31 mouse cellular contexts compared by ENCODE assay signal in genomic region chr12:3626880-3627279, GRCm38 (mm10). TPM values are rescaled to one million over a fixed set of nuclear protein-coding genes. Genes with fewer than 3 reads are reported as not detected.
DNase-seq lines count a peak whose midpoint lies in the region; ATAC-seq and TF ChIP-seq lines count a peak whose summit lies in the region.
"Had no signal": no experiment of that assay in that cellular context is flagged by ENCODE, and none has a peak within 500 bp of the region (broad histone marks: within the 10 kb centered on the region; RNA-seq: fewer than 3 reads in every experiment).

No protein-coding gene starts in this region.

- no peak overlapping the region for H3K9ac ChIP-seq in heart, embryonic 12.5 days
- no peak overlapping the region for H3K9ac ChIP-seq in kidney, postnatal 0 days (ENCODE audit: low read depth, low read length)
- H3K9ac ChIP-seq: forebrain, embryonic 13.5 days; limb, embryonic 15.5 days; liver, embryonic 13.5 days; midbrain, embryonic 13.5 days; stomach, embryonic 15.5 days had no signal

- no peak for TF ChIP-seq CTCF in kidney, adult 2 months (conservative IDR thresholded peaks at IDR 0.05; ENCODE audit: insufficient read depth, insufficient read length, low read depth, low read length)
- no peak for TF ChIP-seq CTCF in kidney, postnatal 0 days (IDR thresholded peaks at IDR 0.05; ENCODE audit: low read depth)

- H3K4me2 ChIP-seq in heart, embryonic 12.5 days = no peak overlapping the region
- H3K4me2 ChIP-seq in kidney, postnatal 0 days (ENCODE audit: low read length) = no peak overlapping the region
- H3K4me2 ChIP-seq: forebrain, embryonic 13.5 days; limb, embryonic 15.5 days; liver, embryonic 13.5 days; midbrain, embryonic 13.5 days; stomach, embryonic 15.5 days had no signal

- no peak for DNase-seq in heart, postnatal 25 days (ENCODE audit: low spot score)
- peak; percentile 76 for DNase-seq in kidney, adult 2 months
- peak; percentile 35 for DNase-seq in kidney, postnatal 0 days (ENCODE audit: low spot score)
- DNase-seq in kidney, postnatal 4 days = peak; percentile 5 to 25
- no peak for DNase-seq in adrenal gland, adult 18-20 months (ENCODE audit: low spot score in 2 of 2)
- no peak for DNase-seq in left cerebral cortex, adult 18-20 months (ENCODE audit: low spot score in 2 of 2)
- DNase-seq in right cerebral cortex, postnatal 10 days (ENCODE audit: low spot score in 2 of 2) = no peak
- DNase-seq: adrenal gland, postnatal 10 days; cerebellum, adult 8-10 months; cerebellum, postnatal 25 days; gastrocnemius, postnatal 25 days; heart, adult 11 months; heart, postnatal 10 days; layer of hippocampus, postnatal 36 days; liver, embryonic 13.5 days; lung, adult 18-20 months; lung, postnatal 4 days; right cerebral cortex, postnatal 14 days; thymus, postnatal 14 days had no signal

- no peak overlapping the region for H3K4me3 ChIP-seq in heart, embryonic 12.5 days
- no peak overlapping the region for H3K4me3 ChIP-seq in kidney, adult 2 months (ENCODE audit: insufficient read depth, low read depth, low read length)
- no peak overlapping the region for H3K4me3 ChIP-seq in kidney, postnatal 0 days (replicated peaks; ENCODE audit: low read depth, low read length)
- H3K4me3 ChIP-seq: forebrain, embryonic 13.5 days; heart, embryonic 10.5 days; hindbrain, embryonic 10.5 days; limb, embryonic 10.5 days; limb, embryonic 15.5 days; liver, embryonic 13.5 days; megakaryocyte, embryonic 14.5 days; midbrain, embryonic 13.5 days; stomach, embryonic 15.5 days had no signal

- no peak for ATAC-seq in heart, embryonic 12.5 days (ENCODE audit: insufficient number of reproducible peaks, low FRiP score)
- peak; percentile 63; the same call in 1 of the 2 replicates for ATAC-seq in kidney, postnatal 0 days (replicated peaks; ENCODE audit: low FRiP score, low read depth)
- ATAC-seq: forebrain, embryonic 13.5 days; hindbrain, postnatal 0 days; lung, postnatal 0 days; midbrain, embryonic 13.5 days had no signal

- H3K36me3 ChIP-seq in heart, embryonic 12.5 days = no peaks in the 10 kb centered on the region
- H3K36me3 ChIP-seq in kidney, adult 2 months (ENCODE audit: control insufficient read depth, insufficient read depth, low read length) = no peaks in the 10 kb centered on the region
- H3K36me3 ChIP-seq in kidney, postnatal 0 days (ENCODE audit: insufficient read depth, low read length) = no peaks in the 10 kb centered on the region
- H3K36me3 ChIP-seq: G1E; heart, embryonic 10.5 days; limb, embryonic 15.5 days; midbrain, embryonic 13.5 days; stomach, embryonic 15.5 days had no signal

- WGBS in heart, embryonic 12.5 days = 38% methylated on average over 4 of the region's 4 CpGs
- WGBS in kidney, adult 2 months = 39% methylated on average over 4 of the region's 4 CpGs
- WGBS in kidney, postnatal 0 days = 56% methylated on average over 4 of the region's 4 CpGs

- H3K9me3 ChIP-seq in heart, embryonic 12.5 days (replicated peaks) = no peaks in the 10 kb centered on the region
- no peaks in the 10 kb centered on the region for H3K9me3 ChIP-seq in kidney, postnatal 0 days (replicated peaks; ENCODE audit: low read length)
- H3K9me3 ChIP-seq: forebrain, embryonic 13.5 days; G1E; heart, embryonic 10.5 days; hindbrain, embryonic 10.5 days; limb, embryonic 10.5 days; limb, embryonic 15.5 days; liver, embryonic 13.5 days; megakaryocyte, embryonic 14.5 days; midbrain, embryonic 13.5 days; stomach, embryonic 15.5 days had no signal

- TF ChIP-seq POLR2A in kidney, adult 2 months (IDR thresholded peaks at IDR 0.05; ENCODE audit: low read depth, low read length) = no peak

- intact Hi-C loops in heart, postnatal 25 days (cut with DNase I) = no loop called here

- H3K4me1 ChIP-seq in heart, embryonic 12.5 days (replicated peaks) = peaks cover 9% of the 10 kb centered on the region
- H3K4me1 ChIP-seq in kidney, adult 2 months (ENCODE audit: control insufficient read depth, insufficient read depth, low read length) = peaks cover 4% of the 10 kb centered on the region; the same call in 1 of the 2 replicates
- H3K4me1 ChIP-seq in kidney, postnatal 0 days (replicated peaks; ENCODE audit: insufficient read depth, low read length) = no peaks in the 10 kb centered on the region
- H3K4me1 ChIP-seq: forebrain, embryonic 13.5 days; hindbrain, embryonic 10.5 days; limb, embryonic 10.5 days; limb, embryonic 15.5 days; liver, embryonic 13.5 days; megakaryocyte, embryonic 14.5 days; stomach, embryonic 15.5 days had no signal

- H3K27me3 ChIP-seq in heart, embryonic 12.5 days (replicated peaks) = no peaks in the 10 kb centered on the region
- no peaks in the 10 kb centered on the region for H3K27me3 ChIP-seq in kidney, adult 2 months (replicated peaks; ENCODE audit: control insufficient read depth, insufficient read depth, low read length)
- no peaks in the 10 kb centered on the region for H3K27me3 ChIP-seq in kidney, postnatal 0 days (ENCODE audit: insufficient read depth, low read length)
- H3K27me3 ChIP-seq: forebrain, embryonic 13.5 days; limb, embryonic 15.5 days; liver, embryonic 13.5 days; megakaryocyte, embryonic 14.5 days; midbrain, embryonic 13.5 days; stomach, embryonic 15.5 days had no signal

- 0 out of 2 replicates have a peak overlapping the region, but pooled peaks have one; percentile 6 for H3K27ac ChIP-seq in heart, embryonic 12.5 days (ENCODE audit: poor library complexity, severe bottlenecking)
- peak overlapping the region; percentile 85 for H3K27ac ChIP-seq in kidney, adult 2 months (ENCODE audit: insufficient read depth, low read depth, low read length)
- H3K27ac ChIP-seq in kidney, postnatal 0 days = peak overlapping the region; percentile 62; the same call in 1 of the 2 replicates
- H3K27ac ChIP-seq: forebrain, embryonic 13.5 days; heart, embryonic 10.5 days; hindbrain, embryonic 10.5 days; hindbrain, postnatal 0 days; limb, embryonic 10.5 days; limb, embryonic 15.5 days; liver, embryonic 13.5 days; midbrain, embryonic 13.5 days; stomach, embryonic 15.5 days had no signal

RNA-seq across cellular contexts. Expression of gene Dtnb, which starts 54.7 kb away (rescaled TPM):
- 20.5 and 22.9 TPM in 2 replicates for polyA plus RNA-seq in heart, embryonic 12.5 days (2016; fragmentation: Nextera tagmentation; extraction: Ambion mirVana)
- total RNA-seq in heart, postnatal 25 days (2021) = 1 to 10 TPM; 5.3 to 5.4 TPM
- polyA plus RNA-seq in kidney, adult 2 months (2012; rRNA removed) = 60.5 and 68.0 TPM in 2 replicates
- polyA plus RNA-seq in kidney, postnatal 0 days (2015; fragmentation: Nextera tagmentation; extraction: Ambion mirVana) = 36.3 and 43.5 TPM in 2 replicates
- total RNA-seq in adrenal gland, adult 18-20 months (2021) = 10 to 100 TPM; 26.3 to 27.3 TPM
- total RNA-seq in left cerebral cortex, adult 18-20 months (2021) = 100 to 1,000 TPM; 124 to 136 TPM
- polyA plus RNA-seq: G1E had no signal

Comparison
In these comparisons a context has a peak if more than half of its experiments do, and no peak if none do; other contexts are left out.
1. H3K27ac ChIP-seq: peak in every context shown above with its lines; median percentile 85 in kidney, adult 2 months; 62 in kidney, postnatal 0 days; 6 in heart, embryonic 12.5 days.
2. DNase-seq: peak in kidney, adult 2 months (single experiment), kidney, postnatal 0 days (single experiment) and kidney, postnatal 4 days (2 of 2); none in heart, postnatal 25 days (single experiment), adrenal gland, adult 18-20 months (0 of 2), left cerebral cortex, adult 18-20 months (0 of 2) and right cerebral cortex, postnatal 10 days (0 of 2).
3. RNA of gene Dtnb, which starts 54.7 kb away (total RNA-seq): 124 to 136 TPM in left cerebral cortex, adult 18-20 months; 26.3 to 27.3 TPM in adrenal gland, adult 18-20 months and 5.3 to 5.4 TPM in heart, postnatal 25 days; every median in the first group is over 4 times any median in the second.